Mouse (Mus musculus) cerebellum, adult 11 months (tissue): ENCODE measurements at regions not wholly inside any gene's neighbourhood (a gene's known extent, or its start where the extent isn't known, plus 50 kb on each side); places are given as distances from the start of the nearest gene placed in this dataset.
A peak's percentile ranks its signal among the peaks of the same experiment; 100 is the strongest.

Source experiments
- DNase-seq: peaks from one replicate; pipeline ENCODE4 v3.0.0; 2022

- no peak for DNase-seq
Measured at GRCm38 (mm10) chr9:61669729-61670520, 244.4 kb downstream of the Rplp1 start.

GRCm38 (mm10) chr9:61668723-61669122 lies 245.6 kb downstream of the Rplp1 start:
- DNase-seq = no peak

- no peak for DNase-seq
Measured at GRCm38 (mm10) chr9:61668157-61668697, 246.1 kb downstream of the Rplp1 start.

DNA sequence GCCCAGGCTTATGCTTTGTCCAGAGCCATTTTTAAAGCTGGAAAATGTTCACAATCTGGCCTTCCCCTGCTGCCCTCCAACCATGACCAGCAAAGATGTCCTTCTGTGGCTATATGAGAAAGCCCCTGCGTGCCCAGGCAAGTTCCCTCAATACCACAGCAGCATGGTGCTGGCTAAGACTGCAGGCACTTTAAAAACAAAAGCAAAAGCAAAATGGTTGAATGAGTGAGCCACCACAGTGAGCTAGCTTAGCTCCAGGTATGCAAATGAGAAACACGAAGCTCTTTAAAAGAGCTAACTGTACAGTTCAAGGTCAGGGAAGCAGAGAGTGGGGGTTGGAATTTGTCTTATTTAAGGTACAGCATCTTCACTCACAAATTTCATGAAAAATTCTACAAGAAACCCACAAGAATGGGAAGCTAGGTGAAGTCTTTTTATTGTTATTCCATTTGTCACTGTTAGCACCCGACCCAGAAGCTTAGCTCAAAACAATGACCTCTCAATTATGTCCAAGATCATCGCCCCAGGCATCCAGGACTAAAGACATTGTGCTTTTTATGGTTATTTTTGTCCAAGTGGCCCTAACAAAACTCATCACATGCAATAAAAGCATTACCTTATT lies 246.8 kb downstream of the Rplp1 start:
- DNase-seq = no peak

DNA sequence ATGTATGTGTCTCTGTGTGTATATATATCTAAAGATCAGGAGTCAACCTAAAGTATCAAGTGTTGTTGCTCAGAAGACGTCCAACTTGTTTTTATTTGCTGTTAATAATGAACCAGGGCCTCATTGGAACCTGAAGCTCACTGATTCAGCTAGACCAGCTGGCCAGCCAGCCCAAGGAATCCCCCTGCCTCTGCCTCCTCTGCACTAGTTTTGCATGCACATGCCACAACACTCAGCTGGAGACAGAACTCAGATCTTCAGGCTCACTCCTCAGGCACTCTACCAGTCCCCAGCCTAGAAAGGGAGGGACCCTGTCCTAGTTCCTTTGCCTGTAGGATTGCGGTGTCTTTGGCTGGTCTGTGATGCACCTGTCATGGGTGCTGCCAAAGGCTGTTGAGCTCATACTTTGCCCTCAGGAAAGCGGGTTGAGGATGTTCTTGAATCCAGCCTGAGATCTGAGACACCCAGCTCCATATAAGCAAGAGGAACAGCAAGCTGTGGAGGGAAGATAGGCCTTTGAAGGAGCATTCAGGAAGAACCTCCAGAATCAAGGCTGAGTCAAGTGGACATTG lies 247.5 kb downstream of the Rplp1 start:
- no peak for DNase-seq

- no peak for DNase-seq
Measured at GRCm38 (mm10) chr9:61666118-61666517, 248.2 kb downstream of the Rplp1 start.

- no peak for DNase-seq
Measured at GRCm38 (mm10) chr9:61665254-61665653, 249.1 kb downstream of the Rplp1 start.

GRCm38 (mm10) chr9:61664000-61664622 lies 250.2 kb downstream of the Rplp1 start:
- no peak for DNase-seq

DNA sequence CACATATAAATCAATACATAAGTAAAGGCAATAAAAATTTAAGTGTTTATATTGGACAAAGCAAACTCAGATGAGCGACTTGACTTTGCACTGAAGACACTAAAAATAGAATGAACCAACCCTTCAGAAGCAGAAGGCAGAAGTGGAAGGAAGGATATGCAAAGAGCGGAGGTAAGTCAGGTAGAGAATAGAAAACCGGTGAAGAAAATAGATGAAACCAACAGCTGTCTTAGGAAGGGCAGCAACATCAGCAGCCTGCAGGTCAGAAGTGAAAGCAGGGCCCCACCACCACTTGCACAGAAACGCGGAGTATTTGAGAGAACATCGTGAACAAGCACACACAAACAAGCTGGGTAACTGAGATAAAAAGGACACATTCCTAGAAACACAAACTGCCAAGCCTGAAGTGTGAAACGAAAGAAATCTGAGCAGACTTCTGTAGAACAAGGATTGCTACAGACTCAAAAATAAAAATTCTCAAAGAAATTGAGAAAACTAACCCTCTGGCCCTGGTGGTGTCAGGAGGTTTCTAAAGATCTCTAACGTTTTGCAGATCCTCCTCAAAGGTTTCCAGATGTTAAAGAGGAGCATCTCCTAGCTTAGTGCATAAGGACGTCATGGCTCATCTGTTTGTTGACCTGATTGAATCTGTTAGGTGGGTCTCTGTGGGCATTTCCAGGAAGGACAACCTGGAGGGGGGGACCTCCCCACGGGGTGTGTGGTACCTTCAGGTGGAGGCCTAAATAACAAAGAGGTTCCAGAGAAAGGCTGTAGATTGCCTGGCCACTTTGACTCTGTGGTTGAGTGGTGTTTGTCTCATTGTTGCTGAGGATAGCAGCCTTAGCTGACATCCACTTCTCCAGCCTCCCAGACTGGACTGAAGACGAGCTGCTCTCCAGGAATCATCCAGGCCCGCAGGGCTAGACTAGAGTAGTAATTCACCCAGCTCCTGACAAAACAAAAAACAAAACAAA lies 252.0 kb downstream of the Rplp1 start:
- no peak for DNase-seq

DNA sequence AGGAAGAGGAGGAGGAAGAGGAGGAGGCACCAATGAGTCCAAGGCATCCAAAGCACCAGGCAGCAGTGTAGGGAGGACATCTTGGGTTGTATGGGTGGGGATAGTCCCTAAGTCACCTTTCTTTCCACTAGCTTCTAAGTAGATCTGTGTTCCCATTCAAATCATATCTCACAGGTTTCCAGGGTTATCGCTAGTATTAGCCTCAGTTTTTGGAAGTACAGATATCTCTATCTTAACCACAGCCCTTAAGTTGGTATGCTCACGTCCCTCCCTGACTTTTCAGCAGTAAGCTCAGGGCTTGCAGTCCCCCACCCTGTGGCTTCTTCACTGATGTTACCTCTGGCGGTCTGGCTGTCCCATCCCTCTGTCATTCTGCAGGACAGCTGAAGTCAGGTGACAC lies 254.2 kb downstream of the Rplp1 start:
- DNase-seq = no peak

- no peak for DNase-seq
Measured at GRCm38 (mm10) chr9:61657996-61658395, 256.3 kb downstream of the Rplp1 start.

DNA sequence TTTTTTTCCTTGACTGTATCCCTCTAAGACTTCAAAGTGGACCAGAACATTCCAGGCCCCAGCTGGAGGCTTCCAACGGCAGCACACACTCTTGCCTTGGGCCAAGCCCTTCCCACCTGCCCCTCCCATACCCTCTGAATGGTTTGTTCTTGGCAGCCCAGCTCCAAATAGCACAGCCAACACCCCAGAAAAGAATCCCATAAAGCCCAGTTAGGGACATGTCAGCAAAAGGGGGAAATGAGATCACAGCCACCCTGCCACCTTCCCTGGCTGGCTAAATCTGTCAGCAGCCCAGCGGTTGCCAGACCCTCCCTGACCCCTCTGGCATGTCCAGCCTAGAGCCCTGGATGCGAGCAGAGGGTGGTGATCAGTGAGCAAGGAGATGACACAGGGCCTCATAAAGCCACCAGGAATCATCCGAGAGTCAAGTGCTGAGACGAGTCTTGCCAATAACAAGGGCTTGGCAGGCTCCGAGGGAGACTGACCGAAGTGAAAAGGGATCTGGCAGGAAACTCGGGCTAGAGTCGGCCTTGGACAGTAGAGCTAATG lies 258.8 kb downstream of the Rplp1 start:
- DNase-seq = peak; percentile 3

DNA sequence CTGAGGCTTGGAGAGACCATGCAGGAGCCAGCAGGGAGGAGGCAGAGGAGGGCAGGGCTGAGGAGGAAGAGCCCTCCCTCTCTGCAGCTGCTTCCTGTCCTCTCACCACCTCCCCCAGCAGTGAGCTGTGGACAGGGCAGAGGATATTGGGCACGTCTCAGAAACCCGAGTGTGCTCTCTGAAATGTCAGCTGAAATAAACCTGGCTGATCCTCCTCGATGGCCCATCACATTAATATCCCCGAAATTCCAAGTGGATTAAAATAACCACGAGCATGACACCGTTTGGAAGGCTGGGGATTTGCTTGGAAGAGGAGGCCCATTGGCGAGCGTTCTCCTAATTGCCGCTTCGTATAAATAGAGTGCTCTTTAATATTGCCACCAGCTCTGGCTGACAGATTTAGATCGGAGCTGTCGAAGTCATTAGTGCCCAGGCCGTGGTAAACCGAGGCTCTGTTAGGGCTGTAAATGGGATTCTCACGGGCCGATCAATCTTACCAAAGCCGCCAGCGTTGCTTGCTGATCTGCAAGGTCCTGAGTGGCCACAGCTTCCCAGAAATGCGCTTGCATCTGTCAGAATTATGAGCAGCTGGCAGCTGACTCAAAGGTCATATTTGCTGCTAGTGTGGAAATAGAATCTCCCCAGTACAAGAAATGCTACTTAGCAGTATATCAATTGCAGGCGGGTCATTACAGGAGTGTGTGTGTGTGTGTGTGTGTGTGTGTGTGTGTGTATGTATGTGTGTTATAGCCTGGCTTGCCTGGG lies 268.5 kb downstream of the Rplp1 start:
- DNase-seq = no peak

- DNase-seq = no peak
Measured at GRCm38 (mm10) chr9:61640739-61641138, 268.6 kb downstream of the Tle3 start.

DNA sequence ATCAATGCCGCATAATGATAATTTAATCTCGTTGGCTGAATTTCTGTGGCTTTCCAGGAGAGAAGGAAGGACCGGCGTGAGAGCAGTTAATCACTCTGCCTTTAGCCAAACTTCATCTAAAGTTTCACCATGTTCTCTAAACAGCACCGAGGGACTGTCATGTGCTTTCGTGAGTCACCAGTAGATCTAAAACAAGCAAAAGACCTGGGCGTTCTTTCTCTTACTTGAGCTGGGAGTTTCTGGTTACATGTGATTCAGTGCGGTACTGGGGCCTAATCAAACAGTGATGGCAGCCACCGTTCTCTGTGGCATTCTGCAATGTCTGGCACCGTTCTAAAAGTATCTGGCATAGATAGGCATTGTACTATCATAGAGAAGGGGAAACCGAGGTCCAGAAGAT lies 266.7 kb downstream of the Tle3 start:
- DNase-seq = no peak

GRCm38 (mm10) chr9:61633936-61634335 lies 261.8 kb downstream of the Tle3 start:
- no peak for DNase-seq

DNA sequence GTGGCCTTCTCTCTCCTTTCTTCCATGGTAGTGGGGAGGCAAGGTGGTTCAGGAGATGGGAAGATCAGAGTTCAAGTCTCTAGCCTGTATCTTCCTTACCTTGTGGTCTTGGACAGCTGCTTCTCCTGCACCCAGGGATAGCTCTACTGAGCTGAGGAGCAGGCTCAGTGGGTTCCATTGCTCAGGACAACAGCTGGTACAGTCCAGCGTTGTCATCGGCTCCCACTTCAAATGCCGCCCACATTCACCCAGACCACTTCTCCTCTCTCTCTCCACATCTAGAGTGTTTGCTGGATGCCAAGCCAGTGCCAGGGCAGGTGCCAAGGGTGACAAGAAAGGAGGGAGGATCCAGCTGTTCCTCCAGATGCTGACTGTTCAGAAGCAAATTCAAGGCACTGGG lies 260.4 kb downstream of the Tle3 start:
- DNase-seq = no peak

GRCm38 (mm10) chr9:61631097-61631496 lies 258.9 kb downstream of the Tle3 start:
- DNase-seq = no peak

DNA sequence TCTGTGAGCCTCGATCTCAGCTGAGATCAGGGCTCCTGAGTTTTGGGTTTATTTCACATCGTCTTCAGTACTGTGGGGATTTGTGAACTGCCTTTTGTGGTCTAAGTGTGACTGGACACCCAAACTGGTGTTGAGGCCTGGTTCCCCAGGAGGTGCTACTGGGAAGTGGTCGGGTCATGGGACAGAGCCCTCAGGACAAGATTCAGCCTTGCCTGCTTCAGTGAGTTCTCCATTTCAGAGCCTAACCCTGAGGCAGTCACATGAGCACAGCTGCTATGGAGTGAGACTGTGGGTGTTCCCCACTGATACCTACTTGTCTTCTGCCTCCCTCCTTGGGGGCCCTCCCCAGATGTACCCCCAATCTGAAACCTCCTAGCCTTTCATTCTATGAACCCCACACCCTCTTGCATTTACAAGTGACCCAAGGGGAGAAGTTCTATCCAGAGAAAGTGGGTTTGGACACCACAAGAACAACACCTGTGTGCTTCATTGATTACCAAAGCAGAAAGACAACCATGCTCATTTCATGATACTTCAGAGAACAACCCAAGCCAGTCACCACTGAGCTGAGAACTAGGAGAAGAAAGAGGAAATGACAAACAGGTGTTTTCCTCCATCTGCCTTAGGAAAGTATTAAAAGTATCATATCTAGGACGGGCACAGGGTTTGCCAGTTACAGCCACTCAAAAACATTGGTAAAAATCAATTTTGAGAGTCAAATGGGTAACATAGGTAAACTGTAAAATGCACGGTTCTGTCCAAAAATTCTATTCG lies 255.8 kb downstream of the Tle3 start:
- no peak for DNase-seq

GRCm38 (mm10) chr9:61622933-61623332 lies 250.8 kb downstream of the Tle3 start:
- DNase-seq = no peak
